Mouse (Mus musculus): Measurements from ENCODE around the gene Mx1. TPM values are rescaled to one million over a fixed set of nuclear protein-coding genes. Genes with fewer than 3 reads are reported as not detected.

Mx1 gene
- polyA plus RNA-seq, 1 experiment from 2014 or later: 0.18 TPM

DNA sequence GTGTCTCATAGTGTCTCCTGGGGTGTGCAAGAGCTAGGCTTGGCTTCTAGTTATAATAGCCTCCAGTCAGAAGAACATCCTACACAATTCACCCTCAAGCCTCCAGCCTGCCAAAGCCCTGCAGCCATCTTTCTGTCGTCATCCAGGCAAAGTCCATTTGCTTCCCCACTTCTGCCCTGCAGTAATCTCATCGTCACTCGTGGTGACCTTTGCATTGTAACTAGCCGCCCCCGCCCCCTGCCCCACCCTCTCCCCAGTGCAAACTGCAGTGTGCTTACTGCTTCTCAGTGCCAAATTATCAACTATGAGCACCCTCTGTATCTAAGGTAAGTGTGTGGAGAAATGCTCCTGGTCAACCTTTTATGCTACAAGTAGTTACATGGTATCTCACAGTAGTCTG, 35.0 kb upstream of the Mx1 start:
- Histone ChIP-seq H3K27me3 (replicated peaks; ENCODE audit: control insufficient read depth, insufficient read depth, low read length) (no peaks in the 10 kb centered on the region), H3K9me3 (ENCODE audit: control insufficient read depth, low read length) (no peaks in the 10 kb centered on the region), H3K4me2 (ENCODE audit: low read depth, low read length) (no peak overlapping the region), H3K4me3 (ENCODE audit: low read length) (no peak overlapping the region), H3K4me1 (ENCODE audit: control insufficient read depth, insufficient read depth, low read length) (no peaks in the 10 kb centered on the region), H3K9ac (ENCODE audit: low read depth, low read length) (no peak overlapping the region), H3K36me3 (ENCODE audit: control insufficient read depth, insufficient read depth, low read length) (no peaks in the 10 kb centered on the region), H3K27ac (ENCODE audit: low read length) (peak overlapping the region; percentile 34; the same call in 1 of the 2 replicates)
- WGBS: 43% methylated on average over 5 of the region's 5 CpGs
- ATAC-seq: peak; percentile 92

DNA sequence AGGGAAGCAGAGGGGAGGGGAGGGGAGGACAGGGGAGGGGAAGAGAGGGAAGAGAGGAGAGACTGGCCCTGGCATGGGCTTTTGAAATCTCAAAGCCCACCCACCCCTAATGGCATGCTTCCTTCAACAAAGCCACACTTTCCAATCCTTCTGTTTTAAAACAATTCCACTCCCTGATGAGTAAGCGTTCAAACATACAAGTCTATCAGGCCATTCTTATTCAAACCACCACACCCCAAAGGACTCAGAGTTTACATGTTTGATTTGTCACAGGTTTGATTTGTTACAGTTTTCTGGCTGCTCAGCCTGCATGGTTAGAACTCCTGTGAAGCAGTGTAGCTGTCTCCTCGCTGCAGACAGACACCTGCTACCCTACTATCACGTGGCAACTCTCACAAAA, 33.3 kb upstream of the Mx1 start:
- H3K27ac ChIP-seq (ENCODE audit: low read length): no peak overlapping the region
- 36% methylated on average over 3 of the region's 3 CpGs for WGBS
- no peak overlapping the region for H3K9ac ChIP-seq (ENCODE audit: low read depth, low read length)
- no peaks in the 10 kb centered on the region for H3K27me3 ChIP-seq (replicated peaks; ENCODE audit: control insufficient read depth, insufficient read depth, low read length)
- no peaks in the 10 kb centered on the region for H3K4me1 ChIP-seq (ENCODE audit: control insufficient read depth, insufficient read depth, low read length)
- no peak for ATAC-seq
- H3K9me3 ChIP-seq (ENCODE audit: control insufficient read depth, low read length): no peaks in the 10 kb centered on the region
- H3K4me2 ChIP-seq (ENCODE audit: low read depth, low read length): no peak overlapping the region
- no peak overlapping the region for H3K4me3 ChIP-seq (ENCODE audit: low read length)
- no peaks in the 10 kb centered on the region for H3K36me3 ChIP-seq (ENCODE audit: control insufficient read depth, insufficient read depth, low read length)

DNA sequence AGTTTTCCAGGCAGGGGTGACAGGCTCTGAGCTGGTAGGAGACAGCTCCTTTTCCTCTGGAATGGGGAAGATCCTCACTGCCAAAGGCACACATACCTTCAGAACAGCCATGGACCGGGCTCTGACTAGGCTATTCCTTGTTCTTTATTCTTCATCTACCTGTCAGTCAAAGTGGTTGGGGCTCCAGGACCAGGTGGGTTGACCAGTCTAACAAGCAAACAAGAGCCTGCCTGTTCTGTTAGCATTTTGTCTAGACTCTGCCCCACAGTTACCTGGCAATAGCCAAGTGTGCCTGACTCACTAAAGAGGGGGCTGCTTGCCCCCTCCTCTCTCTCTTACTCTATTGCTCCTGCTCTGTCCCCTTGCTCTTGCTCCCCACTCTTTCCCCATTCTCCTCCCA, 29.7 kb upstream of the Mx1 start:
- Histone ChIP-seq H3K4me2 (ENCODE audit: low read depth, low read length) (no peak overlapping the region), H3K27me3 (replicated peaks; ENCODE audit: control insufficient read depth, insufficient read depth, low read length) (no peaks in the 10 kb centered on the region), H3K9me3 (ENCODE audit: control insufficient read depth, low read length) (no peaks in the 10 kb centered on the region), H3K4me3 (ENCODE audit: low read length) (no peak overlapping the region), H3K4me1 (ENCODE audit: control insufficient read depth, insufficient read depth, low read length) (no peaks in the 10 kb centered on the region), H3K36me3 (ENCODE audit: control insufficient read depth, insufficient read depth, low read length) (no peaks in the 10 kb centered on the region), H3K27ac (ENCODE audit: low read length) (no peak overlapping the region), H3K9ac (ENCODE audit: low read depth, low read length) (no peak overlapping the region)
- no peak for ATAC-seq
- 81% methylated on average over 1 of the region's 1 CpGs for WGBS

DNA sequence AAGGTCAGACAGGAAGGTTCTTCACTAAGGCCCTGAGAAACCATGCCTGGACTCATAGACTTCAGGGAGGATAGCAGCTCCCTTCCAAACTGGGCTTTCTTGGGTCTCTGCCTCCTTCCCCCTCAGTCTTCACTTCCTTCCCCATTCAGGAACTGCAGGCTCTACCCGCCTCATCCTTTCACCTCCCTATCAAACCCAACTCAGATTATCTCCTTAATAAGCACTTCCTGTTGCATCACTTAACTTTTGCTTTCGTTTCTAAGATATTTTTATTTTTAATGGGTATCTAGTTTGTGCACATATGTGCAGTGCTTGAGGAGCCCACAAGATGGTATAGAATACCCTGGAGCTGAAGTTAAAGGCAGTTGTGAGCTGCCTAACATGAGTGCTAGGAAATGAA, 15.9 kb upstream of the Mx1 start:
- H3K4me1 ChIP-seq (ENCODE audit: control insufficient read depth, insufficient read depth, low read length): no peaks in the 10 kb centered on the region
- ATAC-seq: no peak; the same call in 1 of the 2 replicates
- H3K9ac ChIP-seq (ENCODE audit: low read depth, low read length): no peak overlapping the region
- no peak overlapping the region for H3K4me2 ChIP-seq (ENCODE audit: low read depth, low read length)
- H3K9me3 ChIP-seq (ENCODE audit: control insufficient read depth, low read length): no peaks in the 10 kb centered on the region
- no peak overlapping the region for H3K27ac ChIP-seq (ENCODE audit: low read length)
- H3K27me3 ChIP-seq (replicated peaks; ENCODE audit: control insufficient read depth, insufficient read depth, low read length): no peaks in the 10 kb centered on the region
- no peak overlapping the region for H3K4me3 ChIP-seq (ENCODE audit: low read length)
- WGBS: 70% methylated on average over 2 of the region's 2 CpGs
- H3K36me3 ChIP-seq (ENCODE audit: control insufficient read depth, insufficient read depth, low read length): no peaks in the 10 kb centered on the region

DNA sequence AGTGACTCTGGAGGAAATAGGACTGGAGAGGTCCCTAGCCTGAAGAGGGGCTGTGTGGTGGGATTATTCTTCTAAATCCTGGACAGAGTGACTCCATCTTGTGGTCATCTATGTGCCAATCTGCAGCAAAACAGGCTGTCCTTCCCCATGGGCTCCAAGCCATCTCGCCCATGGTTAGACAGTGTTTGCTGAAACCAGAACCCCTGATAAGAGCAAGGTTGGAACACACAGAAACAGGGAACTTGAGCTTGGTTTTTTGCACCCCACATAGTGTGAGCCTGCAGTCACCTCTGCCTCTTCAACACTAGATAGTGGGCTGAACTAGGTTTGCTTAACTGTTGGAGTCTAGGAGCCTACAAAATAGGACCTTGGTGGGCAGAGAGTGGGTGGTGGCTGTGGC, 13.8 kb upstream of the Mx1 start:
- H3K4me1 ChIP-seq (ENCODE audit: control insufficient read depth, insufficient read depth, low read length): no peaks in the 10 kb centered on the region
- no peak overlapping the region for H3K4me2 ChIP-seq (ENCODE audit: low read depth, low read length)
- WGBS: 76% methylated on average over 1 of the region's 1 CpGs
- H3K4me3 ChIP-seq (ENCODE audit: low read length): no peak overlapping the region
- no peak overlapping the region for H3K9ac ChIP-seq (ENCODE audit: low read depth, low read length)
- H3K9me3 ChIP-seq (ENCODE audit: control insufficient read depth, low read length): no peaks in the 10 kb centered on the region
- ATAC-seq: no peak
- no peak overlapping the region for H3K27ac ChIP-seq (ENCODE audit: low read length)
- H3K27me3 ChIP-seq (replicated peaks; ENCODE audit: control insufficient read depth, insufficient read depth, low read length): no peaks in the 10 kb centered on the region
- no peaks in the 10 kb centered on the region for H3K36me3 ChIP-seq (ENCODE audit: control insufficient read depth, insufficient read depth, low read length)

DNA sequence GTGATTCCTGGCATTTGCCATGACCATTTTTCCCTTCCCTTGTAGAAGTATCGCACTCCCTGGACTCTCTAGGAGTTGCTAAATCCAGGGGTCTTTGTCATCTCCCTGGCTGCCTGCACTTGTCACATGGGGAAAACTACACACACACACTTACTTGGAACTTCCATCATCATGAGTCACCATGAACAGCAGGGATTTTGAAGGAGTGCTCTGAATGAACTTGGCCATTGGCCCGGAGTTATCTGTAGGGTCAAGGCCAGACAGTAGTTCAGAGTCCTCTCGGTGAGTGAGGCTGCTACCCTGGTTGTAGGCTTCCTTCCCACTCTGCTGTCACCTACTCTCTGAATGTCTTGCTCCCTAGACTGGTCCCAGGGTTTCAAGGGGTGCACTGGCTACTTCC, 12.9 kb upstream of the Mx1 start:
- Histone ChIP-seq H3K4me2 (ENCODE audit: low read depth, low read length) (no peak overlapping the region), H3K4me3 (ENCODE audit: low read length) (no peak overlapping the region), H3K4me1 (ENCODE audit: control insufficient read depth, insufficient read depth, low read length) (no peaks in the 10 kb centered on the region), H3K36me3 (ENCODE audit: control insufficient read depth, insufficient read depth, low read length) (no peaks in the 10 kb centered on the region), H3K9me3 (ENCODE audit: control insufficient read depth, low read length) (no peaks in the 10 kb centered on the region), H3K27ac (ENCODE audit: low read length) (no peak overlapping the region), H3K27me3 (replicated peaks; ENCODE audit: control insufficient read depth, insufficient read depth, low read length) (no peaks in the 10 kb centered on the region), H3K9ac (ENCODE audit: low read depth, low read length) (no peak overlapping the region)
- 68% methylated on average over 3 of the region's 3 CpGs for WGBS
- peak; percentile 31; the same call in 1 of the 2 replicates for ATAC-seq

DNA sequence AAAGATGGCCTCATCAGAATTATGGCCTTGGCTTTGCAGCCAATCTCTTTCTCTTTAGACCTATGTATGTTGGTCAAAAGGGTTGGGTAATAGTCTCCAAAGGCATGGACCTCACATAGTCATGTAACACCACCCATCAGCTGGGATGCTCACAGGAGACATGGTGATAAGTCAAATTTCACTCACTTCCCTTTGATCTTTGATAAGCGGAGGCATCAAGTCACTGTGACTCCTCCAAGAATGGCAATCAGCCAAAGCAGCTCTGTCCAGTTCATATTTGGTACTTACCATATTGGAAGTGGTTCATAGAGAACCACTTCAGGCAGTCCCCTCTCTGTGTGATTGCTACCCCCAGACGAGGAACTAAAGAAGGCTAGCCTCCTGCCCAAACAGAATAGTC, 12.0 kb upstream of the Mx1 start:
- 86% methylated on average over 2 of the region's 2 CpGs for WGBS
- H3K9me3 ChIP-seq (ENCODE audit: control insufficient read depth, low read length): no peaks in the 10 kb centered on the region
- ATAC-seq: no peak

DNA sequence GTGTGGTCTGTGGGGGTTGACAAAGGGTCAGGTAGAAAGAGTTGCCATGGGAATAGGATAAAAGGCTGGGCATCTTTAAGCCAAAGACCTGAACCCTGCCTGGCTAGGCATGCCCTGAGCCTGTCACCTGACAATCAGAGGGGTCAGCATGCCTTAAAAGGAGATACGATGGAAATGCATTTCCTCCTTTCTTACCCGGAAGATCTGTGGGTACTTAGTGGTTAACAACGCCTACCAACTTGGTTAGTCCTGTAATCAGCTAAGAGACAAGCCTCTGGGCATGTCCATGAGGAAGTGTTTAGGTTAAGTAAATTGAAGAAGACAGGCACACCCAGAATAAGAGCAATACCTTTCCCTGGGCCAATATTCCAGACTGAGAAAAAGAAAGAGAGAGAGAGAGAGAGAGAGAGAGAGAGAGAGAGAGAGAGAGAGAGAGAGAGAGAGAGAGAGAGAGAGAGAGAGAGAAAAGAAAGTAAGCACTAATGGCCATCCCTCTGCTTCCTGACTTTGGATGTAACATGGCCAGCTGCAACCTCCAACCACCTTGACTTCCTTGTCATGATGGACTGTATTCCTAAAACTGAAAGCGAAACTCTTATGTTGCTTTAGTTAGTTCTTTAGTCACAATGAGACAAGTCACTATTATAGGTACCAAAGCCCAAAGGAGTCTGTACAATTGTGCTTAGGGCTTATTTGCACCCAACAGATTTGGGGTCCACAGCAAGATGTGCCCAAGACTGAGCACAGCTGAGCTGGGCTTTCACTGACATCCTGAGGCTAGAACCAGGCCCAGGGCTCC, 5.5 kb upstream of the Mx1 start:
- Histone ChIP-seq H3K4me1 (ENCODE audit: control insufficient read depth, insufficient read depth, low read length) (no peaks in the 10 kb centered on the region), H3K36me3 (ENCODE audit: control insufficient read depth, insufficient read depth, low read length) (no peaks in the 10 kb centered on the region), H3K9ac (ENCODE audit: low read depth, low read length) (no peak overlapping the region), H3K9me3 (ENCODE audit: control insufficient read depth, low read length) (no peaks in the 10 kb centered on the region), H3K27ac (ENCODE audit: low read length) (no peak overlapping the region), H3K4me3 (ENCODE audit: low read length) (no peak overlapping the region), H3K4me2 (ENCODE audit: low read depth, low read length) (no peak overlapping the region), H3K27me3 (replicated peaks; ENCODE audit: control insufficient read depth, insufficient read depth, low read length) (no peaks in the 10 kb centered on the region)
- 72% methylated on average over 4 of the region's 4 CpGs for WGBS
- 0 out of 2 replicates have a peak, but pooled peaks have one; percentile 21 for ATAC-seq

More for the DNA sequence above, 12.0 kb upstream of the Mx1 start:
- Histone ChIP-seq H3K4me2 (ENCODE audit: low read depth, low read length) (no peak overlapping the region), H3K4me3 (ENCODE audit: low read length) (no peak overlapping the region), H3K9ac (ENCODE audit: low read depth, low read length) (no peak overlapping the region), H3K36me3 (ENCODE audit: control insufficient read depth, insufficient read depth, low read length) (no peaks in the 10 kb centered on the region), H3K4me1 (ENCODE audit: control insufficient read depth, insufficient read depth, low read length) (no peaks in the 10 kb centered on the region), H3K27ac (ENCODE audit: low read length) (no peak overlapping the region), H3K27me3 (replicated peaks; ENCODE audit: control insufficient read depth, insufficient read depth, low read length) (no peaks in the 10 kb centered on the region)

DNA sequence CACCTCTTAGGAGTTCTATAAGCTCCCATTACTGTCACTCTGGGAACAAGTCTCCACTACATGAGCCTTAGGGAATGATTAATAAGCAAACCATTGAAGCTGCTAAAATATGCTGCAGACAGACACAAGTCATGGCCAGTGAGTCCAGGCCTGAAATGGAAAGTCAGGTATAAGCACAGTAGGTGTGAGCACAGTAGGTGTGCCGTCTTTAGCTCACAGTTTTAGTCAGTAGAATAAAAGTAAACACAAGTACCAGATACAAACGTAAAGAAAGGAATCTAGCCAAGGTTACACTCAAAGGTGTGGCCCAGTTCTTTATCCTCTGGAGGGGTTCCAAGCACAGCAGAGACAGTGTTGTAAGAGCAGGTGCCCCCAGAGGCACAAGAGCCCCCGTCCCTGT, 4.8 kb upstream of the Mx1 start:
- 48% methylated on average over 3 of the region's 3 CpGs for WGBS
- ATAC-seq: no peak
- H3K27me3 ChIP-seq (replicated peaks; ENCODE audit: control insufficient read depth, insufficient read depth, low read length): no peaks in the 10 kb centered on the region
- peaks cover 5% of the 10 kb centered on the region; the same call in 1 of the 2 replicates for H3K4me1 ChIP-seq (ENCODE audit: control insufficient read depth, insufficient read depth, low read length)
- no peaks in the 10 kb centered on the region for H3K36me3 ChIP-seq (ENCODE audit: control insufficient read depth, insufficient read depth, low read length)
- no peak overlapping the region for H3K27ac ChIP-seq (ENCODE audit: low read length)
- no peak overlapping the region for H3K4me3 ChIP-seq (ENCODE audit: low read length)
- H3K9me3 ChIP-seq (ENCODE audit: control insufficient read depth, low read length): no peaks in the 10 kb centered on the region
- no peak overlapping the region for H3K9ac ChIP-seq (ENCODE audit: low read depth, low read length)
- H3K4me2 ChIP-seq (ENCODE audit: low read depth, low read length): no peak overlapping the region

Data from intestine, embryonic 16.5 days (tissue).